Mouse (Mus musculus) ES-Bruce4 (cell line): ENCODE data around the gene Gnl1.
"Not testable (repeated sequence)": the region's sequence is repeated elsewhere in the genome, so short reads cannot be mapped to it uniquely, and the experiment has no call there.

Experiments
- CTCF ChIP-seq: IDR thresholded peaks from one replicate; pipeline ENCODE4 v1.8.1; 2011; ENCODE audit warnings: low read depth, low read length
- EP300 ChIP-seq: IDR thresholded peaks from 2 replicates; pipeline ENCODE4 v1.6.1; 2011; ENCODE audit warnings: low read depth, low read length; ENCODE audit not compliant: insufficient read depth
- POLR2A ChIP-seq: IDR thresholded peaks from one replicate; pipeline ENCODE4 v1.8.1; 2011; ENCODE audit warnings: low read length; ENCODE audit not compliant: insufficient read depth

- not testable (repeated sequence) for TF ChIP-seq POLR2A, CTCF, EP300
Measured at GRCm38 (mm10) chr17:36032351-36032875, 52.8 kb downstream of the Gnl1 start, which contains the start of gene H2-T23.
